Mouse (Mus musculus) MEL (cell line): ENCODE measurements around the gene Lbx2. TPM values are rescaled to one million over a fixed set of nuclear protein-coding genes. Genes with fewer than 3 reads are reported as not detected.

Source experiments
- DNase-seq: peaks from one replicate; pipeline ENCODE4 v3.0.0; 2011; ENCODE audit warnings: low read depth, low spot score
- H3K27ac ChIP-seq: 2 replicates; pipeline ENCODE4 v1.5.1; 2012; ENCODE audit warnings: low read depth, mild to moderate bottlenecking, control low read depth, low read length, moderate library complexity; ENCODE audit not compliant: control insufficient read depth
- H3K27me3 ChIP-seq, 2 experiments: fragments of 150-350 bp in 1 of 2; sonication (generic) in 1 of 2; 2 replicates each; pipeline ENCODE4 v1.6.1; 2012; ENCODE audit warnings: low read length in 2 of 2, mild to moderate bottlenecking in 2 of 2, improper control_type of control experiment in 1 of 2, moderate library complexity in 1 of 2; ENCODE audit not compliant: insufficient read depth in 2 of 2, control insufficient read depth in 1 of 2
- H3K36me3 ChIP-seq, 2 experiments: 2 replicates each; pipeline ENCODE4 v1.6.1; 2012 to 2014; ENCODE audit warnings: low read length in 2 of 2, improper control_type of control experiment in 1 of 2, inconsistent platforms in 1 of 2, mild to moderate bottlenecking in 1 of 2; ENCODE audit not compliant: insufficient read depth in 2 of 2, control insufficient read depth in 1 of 2
- H3K4me1 ChIP-seq, 2 experiments: fragments of 150-350 bp in 1 of 2; sonication (generic) in 1 of 2; 2 replicates each; pipeline ENCODE4 v1.6.1; 2012; ENCODE audit warnings: low read length in 2 of 2, improper control_type of control experiment in 1 of 2, mild to moderate bottlenecking in 1 of 2; ENCODE audit not compliant: insufficient read depth in 2 of 2, control insufficient read depth in 1 of 2
- H3K4me3 ChIP-seq, 2 experiments: fragments of 150-350 bp in 1 of 2; sonication (generic) in 1 of 2; 2 replicates each; pipeline ENCODE4 v1.5.1; 2012; ENCODE audit warnings: low read depth in 2 of 2, low read length in 2 of 2, mild to moderate bottlenecking in 2 of 2, moderate library complexity in 2 of 2, control low read depth in 1 of 2, improper control_type of control experiment in 1 of 2; ENCODE audit not compliant: control insufficient read depth in 1 of 2, insufficient read depth in 1 of 2
- H3K79me2 ChIP-seq: 2 replicates; pipeline ENCODE4 v1.6.1; 2012; ENCODE audit warnings: mild to moderate bottlenecking, low read length, moderate library complexity; ENCODE audit not compliant: control insufficient read depth, poor library complexity, insufficient read depth
- H3K9ac ChIP-seq: 2 replicates; pipeline ENCODE4 v1.6.1; 2012; ENCODE audit warnings: low read depth, mild to moderate bottlenecking, control low read depth, low read length, moderate library complexity; ENCODE audit not compliant: control insufficient read depth, poor library complexity, severe bottlenecking
- H3K9me3 ChIP-seq: fragments of 150-350 bp; sonication (generic); replicated peaks from 2 replicates; pipeline ENCODE4 v1.6.1; 2012; ENCODE audit warnings: mild to moderate bottlenecking, low read length, improper control_type of control experiment, moderate library complexity; ENCODE audit not compliant: insufficient read depth
- BHLHE40 ChIP-seq: IDR thresholded peaks from 2 replicates; pipeline ENCODE4 v1.6.1; 2012; ENCODE audit warnings: low read depth, mild to moderate bottlenecking, inconsistent platforms, low read length, improper control_type of control experiment, borderline replicate concordance
- CHD1 ChIP-seq: IDR thresholded peaks from 2 replicates; pipeline ENCODE4 v1.6.1; 2012; ENCODE audit warnings: low read depth, mild to moderate bottlenecking, inconsistent platforms, low read length, improper control_type of control experiment
- CHD2 ChIP-seq: IDR thresholded peaks from 2 replicates; pipeline ENCODE4 v1.6.1; 2011; ENCODE audit warnings: low read length, improper control_type of control experiment
- CTCF ChIP-seq, 3 experiments: IDR thresholded peaks in 2 of 3; conservative IDR thresholded peaks in 1 of 3; 2 replicates each; pipeline ENCODE4 v1.5.1; 2011 to 2012; ENCODE audit warnings: low read length in 3 of 3, low read depth in 2 of 3, mild to moderate bottlenecking in 2 of 3, improper control_type of control experiment in 1 of 3, inconsistent platforms in 1 of 3, mixed read lengths in 1 of 3, moderate library complexity in 1 of 3; ENCODE audit not compliant: control insufficient read depth in 1 of 3, insufficient read depth in 1 of 3, poor library complexity in 1 of 3, severe bottlenecking in 1 of 3
- ELF1 ChIP-seq: IDR thresholded peaks from 2 replicates; pipeline ENCODE4 v1.6.1; 2014; ENCODE audit warnings: low read depth, mild to moderate bottlenecking, inconsistent platforms, low read length, improper control_type of control experiment, moderate library complexity
- GABPA ChIP-seq: IDR thresholded peaks from 2 replicates; pipeline ENCODE4 v1.6.1; 2012; ENCODE audit warnings: low read depth, mild to moderate bottlenecking, inconsistent platforms, low read length, improper control_type of control experiment, moderate library complexity
- GATA1 ChIP-seq: IDR thresholded peaks from 2 replicates; pipeline ENCODE4 v1.6.1; 2011; ENCODE audit warnings: low read depth, low read length, improper control_type of control experiment
- HCFC1 ChIP-seq: IDR thresholded peaks from 2 replicates; pipeline ENCODE4 v1.6.1; 2012; ENCODE audit warnings: low read depth, mild to moderate bottlenecking, inconsistent platforms, low read length, improper control_type of control experiment, moderate library complexity
- KAT2A ChIP-seq: conservative IDR thresholded peaks from 2 replicates; pipeline ENCODE4 v1.6.1; 2012; ENCODE audit warnings: low read depth, low read length, improper control_type of control experiment, inconsistent platforms
- MAFK ChIP-seq: IDR thresholded peaks from 2 replicates; pipeline ENCODE4 v1.6.1; 2011; ENCODE audit warnings: low read depth, mild to moderate bottlenecking, low read length, improper control_type of control experiment, borderline replicate concordance
- MAZ ChIP-seq: IDR thresholded peaks from 2 replicates; pipeline ENCODE4 v1.6.1; 2012; ENCODE audit warnings: low read depth, mild to moderate bottlenecking, inconsistent platforms, low read length, improper control_type of control experiment
- MEF2A ChIP-seq: IDR thresholded peaks from 2 replicates; pipeline ENCODE4 v1.6.1; 2014; ENCODE audit warnings: low read depth, mild to moderate bottlenecking, inconsistent platforms, low read length, improper control_type of control experiment; ENCODE audit not compliant: poor library complexity, insufficient replicate concordance, severe bottlenecking; ENCODE audit errors: extremely low read depth
- MXI1 ChIP-seq: IDR thresholded peaks from 2 replicates; pipeline ENCODE4 v1.6.1; 2011; ENCODE audit warnings: mild to moderate bottlenecking, low read depth, low read length, improper control_type of control experiment
- MYB ChIP-seq: IDR thresholded peaks from 2 replicates; pipeline ENCODE4 v1.6.1; 2011; ENCODE audit warnings: mild to moderate bottlenecking, low read depth, low read length, improper control_type of control experiment
- MYC ChIP-seq: IDR thresholded peaks from 2 replicates; pipeline ENCODE4 v1.6.1; 2011; ENCODE audit warnings: low read depth, mild to moderate bottlenecking, low read length, improper control_type of control experiment, moderate library complexity
- NELFE ChIP-seq: IDR thresholded peaks from 2 replicates; pipeline ENCODE4 v1.6.1; 2011; ENCODE audit warnings: low read depth, low read length, improper control_type of control experiment
- POLR2A ChIP-seq, 2 experiments: IDR thresholded peaks; 2 replicates each; pipeline ENCODE4 v1.6.1; 2011 to 2012; ENCODE audit warnings: low read length in 2 of 2, mild to moderate bottlenecking in 2 of 2, control low read depth in 1 of 2, improper control_type of control experiment in 1 of 2, low read depth in 1 of 2, moderate library complexity in 1 of 2; ENCODE audit not compliant: control insufficient read depth in 1 of 2, insufficient read depth in 1 of 2, poor library complexity in 1 of 2
- POLR2AphosphoS2 ChIP-seq: IDR thresholded peaks from 2 replicates; pipeline ENCODE4 v1.6.1; 2011; ENCODE audit warnings: low read length, improper control_type of control experiment
- POLR2AphosphoS5 ChIP-seq: IDR thresholded peaks from 2 replicates; pipeline ENCODE4 v1.6.1; 2012; ENCODE audit warnings: low read depth, borderline replicate concordance, mild to moderate bottlenecking, inconsistent platforms, low read length, moderate library complexity, mixed read lengths
- RAD21 ChIP-seq: IDR thresholded peaks from 2 replicates; pipeline ENCODE4 v1.6.1; 2011; ENCODE audit warnings: mild to moderate bottlenecking, low read depth, low read length, improper control_type of control experiment
- SIN3A ChIP-seq: IDR thresholded peaks from 2 replicates; pipeline ENCODE4 v1.6.1; 2012; ENCODE audit warnings: low read length, improper control_type of control experiment, inconsistent platforms
- SMC3 ChIP-seq: IDR thresholded peaks from 2 replicates; pipeline ENCODE4 v1.6.1; 2011; ENCODE audit warnings: low read depth, low read length, improper control_type of control experiment
- TBP ChIP-seq: IDR thresholded peaks from 2 replicates; pipeline ENCODE4 v1.8.0; 2011; ENCODE audit warnings: low read depth, low read length, improper control_type of control experiment
- TCF12 ChIP-seq: IDR thresholded peaks from 2 replicates; pipeline ENCODE4 v1.6.1; 2014; ENCODE audit warnings: low read depth, mild to moderate bottlenecking, inconsistent platforms, low read length, improper control_type of control experiment, moderate library complexity
- USF1 ChIP-seq: IDR thresholded peaks from 2 replicates; pipeline ENCODE4 v1.6.1; 2014; ENCODE audit warnings: low read depth, mild to moderate bottlenecking, inconsistent platforms, low read length, improper control_type of control experiment, moderate library complexity
- USF2 ChIP-seq, 2 experiments: IDR thresholded peaks; 2 replicates each; pipeline ENCODE4 v1.6.1; 2011 to 2012; ENCODE audit warnings: improper control_type of control experiment in 2 of 2, low read length in 2 of 2, borderline replicate concordance in 1 of 2, inconsistent platforms in 1 of 2, low read depth in 1 of 2, mild to moderate bottlenecking in 1 of 2; ENCODE audit not compliant: insufficient read depth in 1 of 2
- ZMIZ1 ChIP-seq: IDR thresholded peaks from 2 replicates; pipeline ENCODE4 v1.6.1; 2012; ENCODE audit warnings: low read depth, mild to moderate bottlenecking, inconsistent platforms, low read length, improper control_type of control experiment, moderate library complexity
- ZNF384 ChIP-seq: IDR thresholded peaks from 2 replicates; pipeline ENCODE4 v1.6.1; 2012; ENCODE audit warnings: low read depth, mild to moderate bottlenecking, inconsistent platforms, low read length, improper control_type of control experiment
- polyA plus RNA-seq, 2 experiments: library from polyadenylated mRNA; stranded (reverse) in 1 of 2; unstranded in 1 of 2; fragments of >175 nt in 1 of 2; fragments of >200 nt in 1 of 2; gene quantifications; 2 replicates each; pipeline versions ENCODE4 v1.2.1 to v1.2.4; 2012; ENCODE audit warnings: low replicate concordance in 2 of 2, low read depth in 1 of 2; ENCODE audit not compliant: insufficient read length in 2 of 2, insufficient read depth in 1 of 2, missing spikeins in 1 of 2
- total RNA-seq: library from RNA; depleted of rRNA; stranded (reverse); fragments of 300-350 nt; gene quantifications from 2 replicates; pipeline ENCODE4 v1.2.3, GENCODE M21; 2012

Gene Lbx2
- total and polyA plus RNA-seq, 3 experiments: 0.58 to 0.85 TPM; not detected in 1

- peak; percentile 73; the same call in 1 of the 2 replicates for TF ChIP-seq POLR2AphosphoS2
- TF ChIP-seq CHD1: no peak
- peak; percentile 98 for TF ChIP-seq SIN3A
- TF ChIP-seq TBP: peak; percentile 95
- no peak for TF ChIP-seq SMC3
- no peak for TF ChIP-seq MEF2A
- no peak for TF ChIP-seq USF2 (IDR thresholded peaks at IDR 0.05; ENCODE audit: borderline replicate concordance in 1 of 2, insufficient read depth in 1 of 2, low read depth in 1 of 2, low read length in 2 of 2)
- TF ChIP-seq MXI1: peak; percentile 95
- TF ChIP-seq ZNF384: no peak
- TF ChIP-seq POLR2A (IDR thresholded peaks at IDR 0.05; ENCODE audit: control insufficient read depth in 1 of 2, insufficient read depth in 1 of 2, low read depth in 1 of 2, low read length in 2 of 2, poor library complexity in 1 of 2): peak; percentile 84 to 91
- TF ChIP-seq HCFC1: peak; percentile 96
- no peak for TF ChIP-seq BHLHE40
- TF ChIP-seq GATA1: 0 out of 2 replicates have a peak, but pooled peaks have one; percentile 25
- 0 out of 2 replicates have a peak, but pooled peaks have one; percentile 15 for TF ChIP-seq POLR2AphosphoS5
- no peak for TF ChIP-seq RAD21
- no peak; the same call in 1 of the 2 replicates for TF ChIP-seq MYB
- TF ChIP-seq TCF12: peak; percentile 80
- no peak for TF ChIP-seq USF1
- TF ChIP-seq MYC: peak; percentile 94
- TF ChIP-seq CHD2: no peak
- peak; percentile 65; the same call in 1 of the 2 replicates for TF ChIP-seq KAT2A
- peak; percentile 92 for TF ChIP-seq ELF1
- TF ChIP-seq GABPA: no peak
- TF ChIP-seq MAFK: no peak
- peak; percentile 21; the same call in 1 of the 2 replicates for TF ChIP-seq MAZ
- 0 out of 6 replicates have a peak, but pooled peaks of 1 of the 3 experiments have one; percentile 4 for TF ChIP-seq CTCF (IDR thresholded peaks at IDR 0.05 in 2 of 3, conservative IDR thresholded peaks at IDR 0.05 in 1 of 3; ENCODE audit: control insufficient read depth in 1 of 3, insufficient read depth in 1 of 3, low read depth in 2 of 3, low read length in 3 of 3, poor library complexity in 1 of 3, severe bottlenecking in 1 of 3)
- no peak for TF ChIP-seq ZMIZ1
- TF ChIP-seq NELFE: peak; percentile 79
- H3K4me1 ChIP-seq: peaks cover 0 to 15% of the 10 kb centered on the region in 2 experiments; a peak in 3 of 4 replicates
- H3K27ac ChIP-seq: peak overlapping the region; percentile 81
- H3K9ac ChIP-seq: peak overlapping the region; percentile 92
- H3K4me3 ChIP-seq: peak overlapping the region; percentile 76 to 96
- no peaks in the 10 kb centered on the region for H3K27me3 ChIP-seq
- H3K9me3 ChIP-seq: no peaks in the 10 kb centered on the region
- H3K36me3 ChIP-seq: peaks cover 0 to 18% of the 10 kb centered on the region in 2 experiments; a peak in 2 of 4 replicates
- peak; percentile 98 for DNase-seq
- H3K79me2 ChIP-seq: peaks cover 22% of the 10 kb centered on the region
Observed at GRCm38 (mm10) chr6:83124851-83125312, 38.7 kb downstream of the Lbx2 start.
